Mouse (Mus musculus): ENCODE measurements at regions not wholly inside any gene's neighbourhood (a gene's known extent, or its start where the extent isn't known, plus 50 kb on each side); places are given as distances from the start of the nearest gene placed in this dataset.

GRCm38 (mm10) chr13:107709828-107710227 lies 334.4 kb upstream of the Smim15 start:
- Histone ChIP-seq H3K36me3 (ENCODE audit: control insufficient read depth in 1 of 2, insufficient read depth in 2 of 2, low read length in 2 of 2) (no peaks in the 10 kb centered on the region), H3K9ac (ENCODE audit: control insufficient read depth, low read depth, low read length, poor library complexity, severe bottlenecking) (no peak overlapping the region), H3K27ac (ENCODE audit: control insufficient read depth, low read depth, low read length) (no peak overlapping the region), H3K9me3 (replicated peaks; ENCODE audit: insufficient read depth, low read length) (no peaks in the 10 kb centered on the region), H3K79me2 (ENCODE audit: control insufficient read depth, insufficient read depth, low read length, poor library complexity) (no peaks in the 10 kb centered on the region), H3K27me3 (ENCODE audit: control insufficient read depth in 1 of 2, insufficient read depth in 2 of 2, low read length in 2 of 2) (no peaks in the 10 kb centered on the region), H3K4me1 (ENCODE audit: control insufficient read depth in 1 of 2, insufficient read depth in 2 of 2, low read length in 2 of 2) (no peaks in the 10 kb centered on the region), H3K4me3 (ENCODE audit: control insufficient read depth in 1 of 2, insufficient read depth in 1 of 2, low read depth in 2 of 2, low read length in 2 of 2) (no peak overlapping the region)
- DNase-seq (ENCODE audit: low read depth, low spot score): no peak
- TF ChIP-seq CHD1 (IDR thresholded peaks at IDR 0.05; ENCODE audit: low read depth, low read length): no peak
- no peak for TF ChIP-seq MYB (IDR thresholded peaks at IDR 0.05; ENCODE audit: low read depth, low read length)
- TF ChIP-seq USF1 (IDR thresholded peaks at IDR 0.05; ENCODE audit: low read depth, low read length): no peak
- TF ChIP-seq MEF2A (IDR thresholded peaks at IDR 0.05; ENCODE audit: extremely low read depth, insufficient replicate concordance, low read depth, low read length, poor library complexity, severe bottlenecking): no peak
- TF ChIP-seq GATA1 (IDR thresholded peaks at IDR 0.05; ENCODE audit: low read depth, low read length): no peak
- no peak for TF ChIP-seq TBP (IDR thresholded peaks at IDR 0.05; ENCODE audit: low read depth, low read length)

- no peak overlapping the region for H3K9ac ChIP-seq (ENCODE audit: control insufficient read depth, low read depth, low read length, poor library complexity, severe bottlenecking)
- H3K4me1 ChIP-seq (ENCODE audit: control insufficient read depth in 1 of 2, insufficient read depth in 2 of 2, low read length in 2 of 2): no peaks in the 10 kb centered on the region
- no peak overlapping the region for H3K27ac ChIP-seq (ENCODE audit: control insufficient read depth, low read depth, low read length)
- DNase-seq (ENCODE audit: low read depth, low spot score): no peak
- no peaks in the 10 kb centered on the region for H3K36me3 ChIP-seq (ENCODE audit: control insufficient read depth in 1 of 2, insufficient read depth in 2 of 2, low read length in 2 of 2)
- no peaks in the 10 kb centered on the region for H3K79me2 ChIP-seq (ENCODE audit: control insufficient read depth, insufficient read depth, low read length, poor library complexity)
- H3K4me3 ChIP-seq (ENCODE audit: control insufficient read depth in 1 of 2, insufficient read depth in 1 of 2, low read depth in 2 of 2, low read length in 2 of 2): no peak overlapping the region
- TF ChIP-seq MAX (IDR thresholded peaks at IDR 0.05; ENCODE audit: low read length) (no peak), MEF2A (IDR thresholded peaks at IDR 0.05; ENCODE audit: extremely low read depth, insufficient replicate concordance, low read depth, low read length, poor library complexity, severe bottlenecking) (no peak), USF2 (IDR thresholded peaks at IDR 0.05; ENCODE audit: borderline replicate concordance in 1 of 2, insufficient read depth in 1 of 2, low read depth in 1 of 2, low read length in 2 of 2) (no peak), MAZ (IDR thresholded peaks at IDR 0.05; ENCODE audit: low read depth, low read length) (no peak), NELFE (IDR thresholded peaks at IDR 0.05; ENCODE audit: low read depth, low read length) (no peak), BHLHE40 (IDR thresholded peaks at IDR 0.05; ENCODE audit: borderline replicate concordance, low read depth, low read length) (no peak), MXI1 (IDR thresholded peaks at IDR 0.05; ENCODE audit: low read depth, low read length) (no peak), TCF12 (IDR thresholded peaks at IDR 0.05; ENCODE audit: low read depth, low read length) (no peak), USF1 (IDR thresholded peaks at IDR 0.05; ENCODE audit: low read depth, low read length) (no peak), ZMIZ1 (IDR thresholded peaks at IDR 0.05; ENCODE audit: low read depth, low read length) (no peak), UBTF (IDR thresholded peaks at IDR 0.05; ENCODE audit: borderline replicate concordance, insufficient read depth, low read depth, low read length) (no peak), TAL1 (IDR thresholded peaks at IDR 0.05; ENCODE audit: low read length) (no peak), POLR2A (IDR thresholded peaks at IDR 0.05; ENCODE audit: control insufficient read depth in 1 of 2, insufficient read depth in 1 of 2, low read depth in 1 of 2, low read length in 2 of 2, poor library complexity in 1 of 2) (no peak), GATA1 (IDR thresholded peaks at IDR 0.05; ENCODE audit: low read depth, low read length) (no peak), ZNF384 (IDR thresholded peaks at IDR 0.05; ENCODE audit: low read depth, low read length) (no peak), NRF1 (IDR thresholded peaks at IDR 0.05; ENCODE audit: insufficient read depth, low read depth, low read length, poor library complexity, severe bottlenecking) (no peak), SIN3A (IDR thresholded peaks at IDR 0.05; ENCODE audit: low read length) (no peak), MYB (IDR thresholded peaks at IDR 0.05; ENCODE audit: low read depth, low read length) (no peak), KAT2A (conservative IDR thresholded peaks at IDR 0.05; ENCODE audit: low read depth, low read length) (no peak), CHD1 (IDR thresholded peaks at IDR 0.05; ENCODE audit: low read depth, low read length) (no peak)
- no peaks in the 10 kb centered on the region for H3K9me3 ChIP-seq (replicated peaks; ENCODE audit: insufficient read depth, low read length)
- peaks cover 0 to 3% of the 10 kb centered on the region in 2 experiments; a peak in 1 of 4 replicates for H3K27me3 ChIP-seq (ENCODE audit: control insufficient read depth in 1 of 2, insufficient read depth in 2 of 2, low read length in 2 of 2)
Measured at GRCm38 (mm10) chr13:107703736-107704135, 340.5 kb upstream of the Smim15 start.
